Mouse (Mus musculus) myocyte (in vitro differentiated cells): ENCODE results near the gene Adgra1.

Experiments used
- MYOD1 ChIP-seq, 3 experiments: IDR thresholded peaks; one replicate each; pipeline ENCODE4 v1.6.1; 2011; ENCODE audit warnings: control low read depth in 2 of 3, low read depth in 2 of 3, mild to moderate bottlenecking in 2 of 3, moderate library complexity in 1 of 3; ENCODE audit not compliant: insufficient read length in 2 of 3, control insufficient read depth in 1 of 3
- POLR2A ChIP-seq: IDR thresholded peaks from one replicate; pipeline ENCODE4 v1.6.1; 2011; ENCODE audit warnings: low read depth, mild to moderate bottlenecking, control low read depth, moderate library complexity; ENCODE audit not compliant: insufficient read length
- SRF ChIP-seq: IDR thresholded peaks from one replicate; pipeline ENCODE4 v1.6.1; 2011; ENCODE audit warnings: low read depth; ENCODE audit not compliant: control insufficient read depth, insufficient read length
- TCF12 ChIP-seq: IDR thresholded peaks from one replicate; pipeline ENCODE4 v1.6.1; 2011; ENCODE audit warnings: mild to moderate bottlenecking, control low read depth; ENCODE audit not compliant: poor library complexity, insufficient read depth, severe bottlenecking

GRCm38 (mm10) chr7:139813577-139814207, 20.3 kb upstream of the Adgra1 start:
- TF ChIP-seq POLR2A = no peak
- no peak for TF ChIP-seq SRF
- no peak for TF ChIP-seq TCF12
- no peak for TF ChIP-seq MYOD1 (IDR thresholded peaks at IDR 0.05; ENCODE audit: control insufficient read depth in 1 of 3, insufficient read length in 2 of 3, low read depth in 2 of 3)
